Mouse (Mus musculus): Measurements from ENCODE around the gene Zbed4. TPM values are rescaled to one million over a fixed set of nuclear protein-coding genes. Genes with fewer than 3 reads are reported as not detected.

The Zbed4 gene
- polyA plus RNA-seq (2015; fragmentation: Illumina TruSeq; extraction: RNeasy Lipid Tissue Mini Kit (QIAGEN cat#74804); ENCODE audit: low read depth, low replicate concordance), result 6.4 TPM

GRCm38 (mm10) chr15:88751564-88752402, at the start of gene Zbed4:
Zbed4 (plus strand) TSS chr15:88751660.

DNA sequence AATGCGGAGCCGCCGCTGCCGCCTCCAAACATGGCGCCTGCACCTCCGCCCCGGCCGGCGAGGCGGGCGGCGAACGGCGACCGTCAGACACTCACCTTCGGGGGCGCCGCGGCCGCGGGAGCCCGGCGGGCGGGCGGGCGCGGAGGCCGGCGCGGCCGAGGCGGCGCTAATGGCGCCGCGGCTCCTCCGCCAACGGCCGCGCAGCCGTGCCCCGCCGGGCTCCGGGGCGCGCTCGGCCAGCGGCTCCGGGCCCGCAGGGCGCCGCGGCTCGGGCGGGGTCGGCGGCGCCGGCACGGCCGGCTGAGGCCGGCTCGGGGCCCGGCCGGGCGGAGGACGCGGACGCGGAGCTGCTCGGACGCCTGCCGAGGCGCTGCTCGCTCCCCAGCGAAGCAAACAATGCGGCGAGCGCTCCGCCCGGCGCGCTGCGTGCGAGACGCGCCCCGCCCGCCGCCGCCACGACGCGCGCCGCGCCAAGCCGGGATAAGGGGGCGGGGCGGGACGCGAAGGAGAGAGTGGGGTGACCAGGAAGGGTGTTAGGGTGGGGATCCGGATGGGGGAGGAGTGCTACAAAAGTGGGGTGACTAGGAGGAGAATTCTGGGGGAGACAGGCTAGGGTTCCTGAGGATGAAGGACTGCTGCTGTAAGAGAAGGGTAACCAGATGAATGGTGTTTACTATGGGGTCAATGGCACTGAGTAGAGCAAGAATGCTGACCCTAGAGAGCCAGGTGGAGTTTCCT, 17.5 kb upstream of the Zbed4 start, which contains the start of gene Brd1:
Brd1 (minus strand) TSS at position 400 of the 738 bp plus-strand sequence.

DNA sequence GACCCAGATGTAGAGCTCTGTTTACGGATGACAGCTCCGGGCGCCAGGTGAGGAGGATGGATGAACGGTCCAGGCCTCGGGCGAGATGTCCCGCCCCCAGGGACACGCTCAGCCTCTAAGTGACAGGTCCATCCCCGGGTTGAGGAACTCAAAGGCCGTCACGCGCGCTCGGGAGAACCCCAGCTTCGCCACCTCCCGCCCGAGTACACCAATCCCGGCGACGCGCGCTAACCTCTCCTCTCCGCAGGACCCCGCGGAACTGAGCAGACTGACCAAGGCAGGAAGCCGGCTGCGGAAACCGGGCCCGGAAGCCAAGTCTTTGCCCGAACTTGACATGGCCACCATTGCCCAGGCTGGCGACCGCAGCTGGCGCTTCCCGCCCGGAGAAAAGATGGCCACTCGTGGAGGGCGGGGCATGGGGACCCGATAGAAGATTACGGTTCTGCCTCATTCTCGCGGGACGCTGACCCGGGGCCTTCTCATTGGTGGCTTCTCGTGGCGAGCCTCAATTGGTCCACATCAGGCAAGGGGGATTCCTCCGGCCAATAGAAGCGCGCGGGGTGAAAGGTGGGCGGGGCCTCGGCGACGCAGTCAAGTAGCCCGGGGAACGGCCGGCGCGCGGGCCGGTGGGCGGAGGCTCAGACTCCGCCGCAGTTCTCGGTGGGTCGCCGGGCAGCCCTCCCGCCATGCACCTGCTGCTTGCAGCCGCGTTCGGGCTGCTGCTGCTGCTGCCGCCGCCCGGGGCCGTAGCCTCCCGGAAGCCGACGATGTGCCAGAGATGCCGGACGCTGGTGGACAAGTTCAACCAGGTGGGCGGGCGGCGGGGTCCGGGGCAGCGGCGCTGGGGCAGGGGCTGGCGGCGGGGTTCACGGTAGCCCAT, 67.8 kb downstream of the Zbed4 start, which contains the start of the genes Alg12 and Creld2:
Alg12 (minus strand) TSS at position 293 of the 880 bp plus-strand sequence.
Creld2 (plus strand) TSS at position 621 of the 880 bp plus-strand sequence.

Other genes with a start within 250 kb of the Zbed4 start
- not detected for gene Zdhhc25, start 151.4 kb upstream of the Zbed4 start, polyA plus RNA-seq (2015; fragmentation: Illumina TruSeq; extraction: RNeasy Lipid Tissue Mini Kit (QIAGEN cat#74804); ENCODE audit: low read depth, low replicate concordance)
- 23.4 TPM for gene Brd1, start 17.4 kb upstream of the Zbed4 start, polyA plus RNA-seq (2015; fragmentation: Illumina TruSeq; extraction: RNeasy Lipid Tissue Mini Kit (QIAGEN cat#74804); ENCODE audit: low read depth, low replicate concordance)
- gene Alg12, start 67.7 kb downstream of the Zbed4 start, polyA plus RNA-seq (2015; fragmentation: Illumina TruSeq; extraction: RNeasy Lipid Tissue Mini Kit (QIAGEN cat#74804); ENCODE audit: low read depth, low replicate concordance), result 12.9 TPM
- gene Creld2, start 68.0 kb downstream of the Zbed4 start, polyA plus RNA-seq (2015; fragmentation: Illumina TruSeq; extraction: RNeasy Lipid Tissue Mini Kit (QIAGEN cat#74804); ENCODE audit: low read depth, low replicate concordance), result 23.6 TPM
- 39.4 TPM for gene Pim3, start 110.5 kb downstream of the Zbed4 start, polyA plus RNA-seq (2015; fragmentation: Illumina TruSeq; extraction: RNeasy Lipid Tissue Mini Kit (QIAGEN cat#74804); ENCODE audit: low read depth, low replicate concordance)
- gene Ttll8, start 202.8 kb downstream of the Zbed4 start, polyA plus RNA-seq (2015; fragmentation: Illumina TruSeq; extraction: RNeasy Lipid Tissue Mini Kit (QIAGEN cat#74804); ENCODE audit: low read depth, low replicate concordance), result 0.76 TPM
- gene Mlc1, start 227.3 kb downstream of the Zbed4 start, polyA plus RNA-seq (2015; fragmentation: Illumina TruSeq; extraction: RNeasy Lipid Tissue Mini Kit (QIAGEN cat#74804); ENCODE audit: low read depth, low replicate concordance), result 156 TPM
- gene Mov10l1, start 231.2 kb downstream of the Zbed4 start, polyA plus RNA-seq (2015; fragmentation: Illumina TruSeq; extraction: RNeasy Lipid Tissue Mini Kit (QIAGEN cat#74804); ENCODE audit: low read depth, low replicate concordance), result not detected